Mouse (Mus musculus) hindbrain, embryonic 15.5 days (tissue): ENCODE measurements around the gene Mettl26. TPM values are rescaled to one million over a fixed set of nuclear protein-coding genes. Genes with fewer than 3 reads are reported as not detected.

Source experiments
- ATAC-seq: fragments of 200-750 bp; cut with Nextera tagmentation; 2 replicates; pipeline ENCODE4 v1.8.0; 2017; ENCODE audit warnings: low read depth, moderate number of reproducible peaks, moderate TSS enrichment; ENCODE audit not compliant: low FRiP score
- H3K27ac ChIP-seq: fragments of 300-500 bp; sonication (generic); replicated peaks from 2 replicates; pipeline ENCODE4 v1.5.1; 2015; ENCODE audit warnings: mild to moderate bottlenecking, inconsistent platforms
- H3K27me3 ChIP-seq: fragments of 300-500 bp; sonication (generic); 2 replicates; pipeline ENCODE4 v1.6.1; 2015; ENCODE audit warnings: control low read depth, inconsistent platforms
- H3K36me3 ChIP-seq: fragments of 300-500 bp; sonication (generic); 2 replicates; pipeline ENCODE4 v1.6.1; 2015; ENCODE audit warnings: control low read depth, inconsistent platforms
- H3K4me1 ChIP-seq: fragments of 300-500 bp; sonication (generic); replicated peaks from 2 replicates; pipeline ENCODE4 v1.6.1; 2015; ENCODE audit warnings: control low read depth, inconsistent platforms
- H3K4me2 ChIP-seq: fragments of 300-500 bp; sonication (generic); 2 replicates; pipeline ENCODE4 v1.6.1; 2015; ENCODE audit warnings: moderate library complexity, mild to moderate bottlenecking, inconsistent platforms
- H3K4me3 ChIP-seq: fragments of 300-500 bp; sonication (generic); 2 replicates; pipeline ENCODE4 v1.5.1; 2015; ENCODE audit warnings: mild to moderate bottlenecking, inconsistent platforms
- H3K9ac ChIP-seq: fragments of 300-500 bp; sonication (generic); 2 replicates; pipeline ENCODE4 v1.6.1; 2015; ENCODE audit warnings: inconsistent platforms
- H3K9me3 ChIP-seq: fragments of 300-500 bp; sonication (generic); 2 replicates; pipeline ENCODE4 v1.6.1; 2016; ENCODE audit warnings: control low read depth, inconsistent platforms
- WGBS: fragments of 180-500 bp; shearing (Covaris S2); methylation state at CpG from one replicate; pipeline ENCODE4 v1.1.7; 2015; 5-methylcytosine and 5-hydroxymethylcytosine counted together
- polyA plus RNA-seq: library from polyadenylated mRNA; unstranded; fragments of >200 nt; fragmentation: Nextera tagmentation; extraction: Ambion mirVana; gene quantifications from 2 replicates; pipeline ENCODE4 v1.2.1, GENCODE M21; 2015

Gene Mettl26
- polyA plus RNA-seq, 1 experiment from 2014 or later, result 58.7 TPM

DNA sequence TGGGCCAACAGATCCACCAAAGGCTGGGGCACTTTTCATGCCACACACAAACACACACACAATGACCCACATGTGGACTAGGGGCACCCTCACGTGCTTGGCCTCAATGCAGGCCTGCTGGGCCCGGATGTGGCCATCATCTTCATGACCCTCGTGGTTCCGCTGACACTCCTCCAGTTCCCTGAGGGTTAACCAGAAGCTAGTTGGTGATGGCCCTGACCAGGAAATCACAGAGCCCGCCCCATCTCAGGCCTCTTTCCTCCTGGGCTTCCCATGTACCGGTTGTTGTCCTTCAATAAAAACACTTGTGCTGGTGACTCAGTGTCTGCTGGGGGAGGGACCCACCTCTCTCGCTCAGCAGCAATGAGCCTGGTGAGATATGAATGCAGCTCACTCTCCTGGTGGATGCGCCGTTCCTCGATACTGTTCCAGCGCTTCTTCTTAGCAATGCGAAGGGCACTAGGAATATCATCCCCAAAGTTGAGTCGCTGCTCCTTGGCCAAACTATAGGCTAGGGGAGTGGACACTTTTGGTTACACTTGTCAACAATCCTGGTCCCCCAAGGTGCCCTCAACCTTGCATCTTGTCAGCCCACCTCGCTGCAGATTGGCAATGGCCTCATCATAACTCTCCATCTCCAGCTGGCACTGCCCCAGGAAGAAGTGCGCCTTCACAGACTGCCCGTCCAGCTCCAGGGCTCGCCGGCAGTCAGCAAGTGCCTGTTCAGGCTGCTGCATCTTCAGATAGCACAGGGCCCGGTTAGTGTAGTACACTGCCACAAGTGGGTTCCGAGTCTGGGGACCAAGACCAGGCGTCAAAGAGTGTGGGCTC lies 43.2 kb upstream of the Mettl26 start:
- WGBS, result 63% methylated on average over 21 of the region's 21 CpGs
- ATAC-seq, result no peak
- H3K4me3 ChIP-seq, result peak overlapping the region; percentile 57
- peak overlapping the region; percentile 92 for H3K4me2 ChIP-seq
- peaks cover 85% of the 10 kb centered on the region for H3K4me1 ChIP-seq
- peak overlapping the region; percentile 98 for H3K27ac ChIP-seq
- peak overlapping the region; percentile 70 for H3K9ac ChIP-seq
- H3K9me3 ChIP-seq, result no peaks in the 10 kb centered on the region
- peaks cover 26% of the 10 kb centered on the region for H3K36me3 ChIP-seq
- H3K27me3 ChIP-seq, result no peaks in the 10 kb centered on the region

DNA sequence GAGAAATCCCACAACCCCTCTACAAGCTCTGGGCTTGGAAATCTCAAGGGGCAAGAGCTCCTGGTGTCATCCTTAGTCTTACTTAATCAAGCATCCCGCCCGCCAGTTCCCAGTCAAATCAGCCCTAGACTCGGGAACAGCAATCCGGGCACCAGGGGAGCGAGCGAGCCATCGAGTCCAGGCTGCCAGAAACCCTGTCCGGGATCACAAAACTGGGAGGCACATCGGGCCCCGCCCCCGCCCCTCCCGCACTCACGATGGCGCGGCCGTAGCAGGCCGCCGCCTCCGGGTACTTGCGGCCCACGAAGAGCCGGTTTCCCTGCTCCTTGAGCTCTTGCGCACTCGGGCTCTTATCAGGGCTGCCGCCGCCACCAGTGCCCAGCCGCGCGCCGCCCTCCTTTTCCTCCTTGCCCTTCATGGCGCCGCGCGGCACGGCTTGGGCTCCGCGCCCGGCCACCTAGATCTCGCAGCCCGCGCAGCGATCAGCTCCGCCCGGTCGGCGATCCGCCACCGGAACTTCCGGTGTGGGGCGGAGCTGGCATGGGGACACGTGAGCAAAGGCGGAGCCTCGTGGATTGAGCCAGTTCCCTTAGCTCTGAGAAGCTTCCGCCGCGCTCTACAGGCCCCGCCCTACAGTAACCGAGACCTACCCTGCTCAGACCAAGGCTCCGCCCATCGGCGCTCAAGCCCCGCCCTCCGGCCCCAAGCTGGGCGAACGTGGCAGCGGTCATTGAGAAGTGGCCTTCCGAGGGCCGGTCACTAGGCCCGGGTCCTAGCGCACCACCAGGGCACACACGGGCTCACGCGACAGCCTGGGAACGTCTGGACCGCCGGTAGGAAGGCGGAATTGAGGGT lies 42.2 kb upstream of the Mettl26 start:
- peak; percentile 92 for ATAC-seq
- WGBS, result under 1% methylated on average over 72 of the region's 77 CpGs
- Histone ChIP-seq H3K4me1 (peaks cover 85% of the 10 kb centered on the region), H3K9ac (peak overlapping the region; percentile 70), H3K27me3 (no peaks in the 10 kb centered on the region), H3K4me3 (peak overlapping the region; percentile 57), H3K27ac (peak overlapping the region; percentile 98), H3K9me3 (no peaks in the 10 kb centered on the region), H3K36me3 (peaks cover 16% of the 10 kb centered on the region), H3K4me2 (peak overlapping the region; percentile 92)

DNA sequence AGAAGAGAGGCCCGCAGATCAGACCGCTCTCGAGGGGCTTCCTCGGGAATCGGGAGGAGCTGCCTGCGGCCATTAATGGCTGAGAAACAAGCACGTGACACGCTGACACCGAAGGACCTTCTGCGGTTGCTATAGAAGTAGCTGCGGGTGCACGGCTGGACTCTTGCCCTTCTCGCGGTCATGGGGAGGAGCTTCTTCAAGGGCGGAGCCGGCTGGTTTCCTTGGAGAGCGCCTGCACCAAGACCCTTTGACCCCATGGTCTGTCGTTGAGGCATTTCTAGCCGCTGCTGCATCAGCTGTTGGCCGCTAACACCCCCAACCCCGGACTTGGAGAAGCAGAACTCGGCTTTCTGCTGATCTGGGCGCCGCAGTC lies 41.6 kb upstream of the Mettl26 start, which contains the start of gene Stub1:
Stub1 (minus strand) TSS at position 114 of the 373 bp plus-strand sequence.
- Histone ChIP-seq H3K36me3 (peaks cover 16% of the 10 kb centered on the region), H3K4me3 (peak within 1 kb of the TSS; percentile 57), H3K4me2 (peak within 1 kb of the TSS; percentile 92), H3K27me3 (no peaks in the 10 kb centered on the region), H3K27ac (peak within 1 kb of the TSS; percentile 98), H3K4me1 (peaks cover 85% of the 10 kb centered on the region), H3K9me3 (no peaks in the 10 kb centered on the region), H3K9ac (peak within 1 kb of the TSS; percentile 70)
- WGBS, result under 1% methylated on average over 24 of the region's 24 CpGs
- no peak; the same call in none of the 2 replicates for ATAC-seq

DNA sequence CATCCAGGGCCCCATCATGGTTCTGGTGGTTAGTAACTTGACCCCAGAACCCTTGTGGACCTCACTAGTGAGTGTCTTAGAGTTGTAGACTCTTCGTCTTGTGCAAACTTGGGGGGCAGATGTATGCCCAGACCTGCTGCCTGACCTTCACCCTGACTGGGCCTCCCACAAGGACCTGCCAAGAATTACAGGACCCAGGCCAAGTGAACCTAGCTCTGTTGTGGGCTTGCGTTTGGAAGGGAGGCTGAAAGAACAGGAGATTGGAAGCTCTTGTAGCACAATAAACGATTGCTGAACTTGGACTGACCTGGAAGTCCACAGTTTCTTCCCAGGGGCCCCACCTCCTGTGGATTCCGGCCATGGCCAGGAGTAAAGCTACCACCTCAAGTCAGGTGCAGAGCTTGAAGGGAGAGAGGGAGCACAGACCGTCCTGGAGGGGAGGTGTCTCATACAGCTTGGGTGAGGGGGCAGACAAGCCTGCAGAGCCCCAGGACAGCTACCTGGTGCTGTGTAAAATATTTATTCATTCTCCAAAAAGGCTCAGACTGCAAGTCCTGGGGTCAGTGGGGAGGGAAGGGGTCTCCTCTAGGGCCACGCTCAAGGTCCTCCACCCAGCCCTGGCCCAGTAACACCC lies 40.8 kb upstream of the Mettl26 start:
- H3K9ac ChIP-seq, result peak overlapping the region; percentile 70
- H3K27ac ChIP-seq, result peak overlapping the region; percentile 98
- H3K36me3 ChIP-seq, result peaks cover 19% of the 10 kb centered on the region
- H3K27me3 ChIP-seq, result no peaks in the 10 kb centered on the region
- peak overlapping the region; percentile 57 for H3K4me3 ChIP-seq
- peak overlapping the region; percentile 92 for H3K4me2 ChIP-seq
- peaks cover 82% of the 10 kb centered on the region for H3K4me1 ChIP-seq
- WGBS, result 50% methylated on average over 6 of the region's 6 CpGs
- ATAC-seq, result no peak
- no peaks in the 10 kb centered on the region for H3K9me3 ChIP-seq

DNA sequence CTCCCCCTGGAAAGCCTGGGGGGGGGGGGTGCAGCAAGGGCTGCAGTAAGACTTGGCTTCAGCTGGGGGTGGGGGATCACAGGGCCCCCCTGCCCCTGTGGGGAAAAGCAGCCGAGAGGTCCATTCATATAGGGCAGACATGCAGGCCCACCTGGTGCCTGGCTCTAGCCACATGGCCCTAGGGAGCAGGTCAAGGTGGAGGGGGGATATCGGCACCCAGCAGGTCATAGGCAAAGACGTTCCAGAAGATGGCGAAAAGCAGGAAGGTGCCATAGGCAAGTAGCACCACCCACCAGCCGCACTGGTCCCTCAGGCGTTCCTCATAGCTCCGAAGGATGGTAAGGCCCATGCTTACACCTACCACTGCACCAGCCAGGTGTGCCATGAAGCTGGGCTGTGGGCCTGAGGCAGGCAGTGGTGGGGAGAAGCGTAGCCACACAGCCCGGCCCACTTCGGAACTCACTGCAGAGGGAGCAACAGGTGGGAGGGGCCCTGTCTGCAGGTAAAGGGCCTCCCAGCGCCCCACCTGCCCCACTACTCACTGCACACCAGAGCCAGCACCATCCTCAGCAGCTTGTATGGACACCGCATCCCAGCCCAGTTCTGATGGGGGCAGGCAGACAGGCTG lies 40.2 kb upstream of the Mettl26 start:
- Histone ChIP-seq H3K4me1 (peaks cover 76% of the 10 kb centered on the region), H3K9ac (peak overlapping the region; percentile 70), H3K9me3 (no peaks in the 10 kb centered on the region), H3K4me2 (peak overlapping the region; percentile 92), H3K36me3 (peaks cover 25% of the 10 kb centered on the region), H3K27ac (peak overlapping the region; percentile 98), H3K4me3 (peak overlapping the region; percentile 57), H3K27me3 (no peaks in the 10 kb centered on the region)
- ATAC-seq, result no peak
- WGBS, result 92% methylated on average over 11 of the region's 12 CpGs

DNA sequence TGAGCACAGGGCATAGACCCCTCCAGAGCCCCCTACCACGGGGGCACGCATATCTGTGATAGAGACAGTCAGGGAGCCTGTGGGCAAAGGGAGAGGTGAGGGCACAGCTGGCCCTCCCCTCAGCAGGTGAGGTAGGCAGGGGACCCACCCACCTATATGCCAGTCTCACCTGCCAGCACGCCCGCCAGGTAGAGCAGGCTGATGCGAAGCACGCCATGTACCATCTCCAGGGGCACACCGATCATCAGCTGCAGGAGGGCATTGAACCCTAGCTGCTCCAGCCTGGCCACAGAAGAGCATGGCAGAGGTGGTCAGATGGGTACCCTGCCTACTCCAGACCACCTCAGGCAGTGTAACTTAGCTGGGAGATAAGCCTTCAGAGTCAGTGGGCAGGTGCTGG lies 39.6 kb upstream of the Mettl26 start:
- H3K4me1 ChIP-seq, result peaks cover 70% of the 10 kb centered on the region
- H3K36me3 ChIP-seq, result peaks cover 27% of the 10 kb centered on the region
- no peak overlapping the region; the same call in 1 of the 2 replicates for H3K4me3 ChIP-seq
- H3K27ac ChIP-seq, result no peak overlapping the region
- no peak for ATAC-seq
- peak overlapping the region; percentile 92 for H3K4me2 ChIP-seq
- H3K9ac ChIP-seq, result 0 out of 2 replicates have a peak overlapping the region, but pooled peaks have one; percentile 70
- 97% methylated on average over 7 of the region's 7 CpGs for WGBS
- H3K9me3 ChIP-seq, result no peaks in the 10 kb centered on the region
- no peaks in the 10 kb centered on the region for H3K27me3 ChIP-seq

DNA sequence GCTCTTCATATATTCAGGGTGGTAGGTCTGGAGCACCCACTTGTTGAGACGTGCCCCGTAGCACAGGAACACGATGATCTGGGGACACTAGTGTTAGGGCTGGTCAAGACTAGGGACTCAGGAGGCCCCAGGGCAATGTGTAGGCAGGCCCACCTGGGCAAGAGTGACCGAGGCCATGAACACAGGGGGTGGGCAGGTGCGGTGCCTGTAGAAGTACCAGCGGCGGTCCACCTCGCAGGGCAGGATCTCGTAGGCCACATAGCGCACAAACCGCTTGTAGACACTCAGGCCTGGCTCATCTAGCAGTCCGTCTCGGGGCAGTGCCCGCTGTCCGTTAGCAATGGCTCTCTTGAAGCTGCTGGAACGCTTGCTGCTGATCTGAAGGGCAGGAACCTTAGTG lies 39.1 kb upstream of the Mettl26 start:
- WGBS, result 94% methylated on average over 16 of the region's 16 CpGs

DNA sequence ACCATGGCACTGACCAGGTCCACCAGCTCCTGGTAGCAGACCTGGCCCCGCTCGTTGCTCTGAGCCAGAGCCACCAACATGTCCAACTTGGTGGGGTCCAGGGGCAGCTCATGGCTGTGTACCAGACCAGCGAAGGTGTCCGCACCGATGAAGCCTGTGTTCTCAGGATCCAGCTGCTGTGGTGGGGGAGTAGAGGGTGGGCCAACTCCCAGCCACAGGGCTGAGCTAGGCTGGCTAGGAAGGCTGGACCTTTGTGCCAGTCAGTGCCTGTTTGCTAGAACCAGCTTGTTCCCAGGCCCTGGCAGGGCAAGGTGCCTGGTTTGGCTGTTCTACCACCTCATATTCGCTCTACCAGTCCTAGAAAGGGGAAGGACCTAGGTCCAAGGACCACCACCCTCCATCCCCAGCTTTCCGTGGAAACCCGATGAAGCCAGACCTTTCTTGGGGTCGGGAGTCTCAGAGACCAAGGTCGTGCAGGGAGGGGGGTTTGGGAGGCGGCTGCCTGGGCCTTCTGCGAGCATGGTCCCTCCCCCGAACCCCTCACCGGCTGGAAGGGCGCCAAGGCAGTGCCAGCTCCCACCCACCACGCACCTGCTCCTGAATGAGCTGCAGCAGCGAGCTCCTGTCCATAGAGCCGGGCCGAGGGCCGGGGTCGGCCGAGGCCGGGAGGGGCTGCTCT lies 38.3 kb upstream of the Mettl26 start:
- H3K9me3 ChIP-seq, result no peaks in the 10 kb centered on the region
- peak overlapping the region; percentile 57 for H3K4me3 ChIP-seq
- H3K4me2 ChIP-seq, result peak overlapping the region; percentile 83
- 19% methylated on average over 23 of the region's 23 CpGs for WGBS
- H3K36me3 ChIP-seq, result peaks cover 27% of the 10 kb centered on the region
- H3K9ac ChIP-seq, result peak overlapping the region; percentile 75
- H3K4me1 ChIP-seq, result peaks cover 57% of the 10 kb centered on the region
- no peaks in the 10 kb centered on the region for H3K27me3 ChIP-seq
- ATAC-seq, result no peak
- peak overlapping the region; percentile 88 for H3K27ac ChIP-seq

More for the DNA sequence above, 39.1 kb upstream of the Mettl26 start:
- peak overlapping the region; percentile 57 for H3K4me3 ChIP-seq
- H3K27ac ChIP-seq, result no peak overlapping the region
- peaks cover 27% of the 10 kb centered on the region for H3K36me3 ChIP-seq
- ATAC-seq, result no peak
- peak overlapping the region; percentile 75; the same call in 1 of the 2 replicates for H3K9ac ChIP-seq
- no peaks in the 10 kb centered on the region for H3K9me3 ChIP-seq
- H3K4me2 ChIP-seq, result peak overlapping the region; percentile 83
- H3K27me3 ChIP-seq, result no peaks in the 10 kb centered on the region
- H3K4me1 ChIP-seq, result peaks cover 65% of the 10 kb centered on the region

DNA sequence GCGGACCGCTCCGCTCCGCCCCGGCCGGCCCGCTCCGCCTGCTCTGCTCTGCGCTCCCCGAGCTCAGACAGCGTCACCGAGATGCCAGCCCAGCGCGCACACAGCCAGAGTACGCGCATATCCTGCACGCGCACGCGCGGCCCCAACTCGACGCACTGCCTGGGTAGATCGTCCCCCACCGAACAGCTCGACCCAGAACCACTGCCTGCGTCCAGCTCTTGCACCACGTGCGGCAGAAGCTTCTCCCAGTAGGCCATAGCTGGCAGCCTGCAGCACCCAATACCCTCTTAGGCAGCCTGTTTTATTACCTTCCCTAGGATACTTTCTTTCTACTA lies 37.8 kb upstream of the Mettl26 start, which contains the start of gene Rhbdl1:
Rhbdl1 (minus strand) TSS at position 220 of the 335 bp plus-strand sequence.
- 1% methylated on average over 29 of the region's 29 CpGs for WGBS
- H3K4me1 ChIP-seq, result peaks cover 52% of the 10 kb centered on the region
- ATAC-seq, result peak; percentile 36
- peak within 1 kb of the TSS; percentile 75 for H3K9ac ChIP-seq
- no peaks in the 10 kb centered on the region for H3K27me3 ChIP-seq
- peaks cover 32% of the 10 kb centered on the region for H3K36me3 ChIP-seq
- H3K4me3 ChIP-seq, result peak within 1 kb of the TSS; percentile 57
- H3K4me2 ChIP-seq, result peak within 1 kb of the TSS; percentile 83
- H3K27ac ChIP-seq, result peak within 1 kb of the TSS; percentile 88
- no peaks in the 10 kb centered on the region for H3K9me3 ChIP-seq

DNA sequence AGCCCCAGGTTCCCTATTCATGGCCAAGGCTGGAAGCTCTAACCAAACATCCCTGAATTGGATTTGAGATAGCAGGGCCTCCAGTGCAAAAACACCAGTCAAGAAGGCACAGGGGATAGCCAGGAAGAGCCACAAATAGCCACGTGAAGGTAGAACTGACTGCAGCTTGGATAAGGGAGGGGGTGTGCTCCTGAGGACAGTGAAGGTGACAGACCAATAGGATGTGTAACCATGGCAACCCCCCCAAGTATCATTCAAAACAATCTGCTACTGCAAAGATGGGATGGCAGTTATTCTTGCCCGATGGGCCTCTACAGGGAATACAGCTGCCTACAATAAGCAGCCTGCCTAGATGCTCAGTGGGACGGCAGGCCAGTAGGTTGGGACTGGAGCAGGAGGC lies 37.3 kb upstream of the Mettl26 start:
- whole genome bisulfite sequencing, result 17% methylated on average over 3 of the region's 3 CpGs

DNA sequence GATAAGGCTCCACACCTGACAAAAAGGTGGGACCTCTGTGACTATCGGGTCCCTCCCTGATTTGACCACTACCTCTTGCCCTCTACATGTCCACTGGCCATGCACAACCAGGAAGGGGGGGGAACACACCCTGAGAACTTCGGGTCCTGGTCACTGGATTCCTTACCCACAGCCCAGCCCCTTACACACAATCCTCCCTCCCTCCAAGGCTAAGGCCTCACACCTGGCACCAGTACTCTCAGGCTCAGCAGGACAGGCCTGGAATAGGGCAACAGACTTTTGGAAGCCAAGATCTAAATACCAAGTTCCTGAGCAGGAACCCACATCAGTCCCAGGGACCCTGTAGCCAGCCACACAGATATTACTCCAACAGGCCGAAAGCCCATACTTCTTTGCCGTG lies 36.0 kb upstream of the Mettl26 start:
- no peak for ATAC-seq
- 85% methylated on average over 4 of the region's 4 CpGs for WGBS
- Histone ChIP-seq H3K9me3 (no peaks in the 10 kb centered on the region), H3K4me1 (peaks cover 57% of the 10 kb centered on the region), H3K9ac (no peak overlapping the region), H3K36me3 (peaks cover 40% of the 10 kb centered on the region), H3K27ac (no peak overlapping the region), H3K4me2 (no peak overlapping the region), H3K27me3 (no peaks in the 10 kb centered on the region), H3K4me3 (no peak overlapping the region)

More for the DNA sequence above, 37.3 kb upstream of the Mettl26 start:
- Histone ChIP-seq H3K27ac (peak overlapping the region; percentile 88), H3K4me2 (peak overlapping the region; percentile 83), H3K9me3 (no peaks in the 10 kb centered on the region), H3K36me3 (peaks cover 37% of the 10 kb centered on the region), H3K4me1 (peaks cover 50% of the 10 kb centered on the region), H3K4me3 (peak overlapping the region; percentile 57; the same call in 1 of the 2 replicates), H3K9ac (peak overlapping the region; percentile 75), H3K27me3 (no peaks in the 10 kb centered on the region)
- no peak for ATAC-seq
